Mouse (Mus musculus): ENCODE results near the gene Sspo.

The Sspo gene

DNA sequence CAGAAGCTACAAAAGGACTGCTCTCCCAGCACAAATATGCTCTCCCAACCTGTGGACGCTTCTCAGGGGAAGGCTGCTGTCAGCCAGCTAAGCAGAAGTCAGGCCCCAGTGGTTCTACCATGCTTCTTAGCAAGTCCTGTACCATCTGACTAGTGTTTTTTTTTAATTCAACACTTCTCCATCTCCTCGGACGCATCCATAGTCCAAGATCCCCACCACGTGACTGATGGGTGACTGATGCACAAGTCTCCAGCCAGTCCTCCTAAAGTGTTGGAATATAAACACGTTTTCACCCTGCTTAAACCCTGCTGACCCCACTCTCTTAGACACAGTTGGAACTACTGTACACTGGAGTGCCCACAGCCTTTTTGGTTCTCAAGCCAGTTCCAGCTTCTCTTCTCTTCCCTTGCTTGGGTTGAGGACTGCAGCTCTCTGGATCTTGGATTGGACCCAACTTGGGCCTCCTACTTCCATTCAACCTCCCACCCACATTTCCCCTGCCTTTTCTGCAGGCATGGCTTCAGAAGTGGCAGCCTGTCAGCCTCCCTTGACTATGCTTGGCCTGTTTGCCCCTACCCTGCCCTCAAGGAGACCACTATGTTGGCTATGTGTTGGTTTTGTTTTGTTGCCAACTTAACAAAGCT is 12.2 kb upstream of the Sspo start:
- DNase-seq (ENCODE audit: low spot score) = no peak

DNA sequence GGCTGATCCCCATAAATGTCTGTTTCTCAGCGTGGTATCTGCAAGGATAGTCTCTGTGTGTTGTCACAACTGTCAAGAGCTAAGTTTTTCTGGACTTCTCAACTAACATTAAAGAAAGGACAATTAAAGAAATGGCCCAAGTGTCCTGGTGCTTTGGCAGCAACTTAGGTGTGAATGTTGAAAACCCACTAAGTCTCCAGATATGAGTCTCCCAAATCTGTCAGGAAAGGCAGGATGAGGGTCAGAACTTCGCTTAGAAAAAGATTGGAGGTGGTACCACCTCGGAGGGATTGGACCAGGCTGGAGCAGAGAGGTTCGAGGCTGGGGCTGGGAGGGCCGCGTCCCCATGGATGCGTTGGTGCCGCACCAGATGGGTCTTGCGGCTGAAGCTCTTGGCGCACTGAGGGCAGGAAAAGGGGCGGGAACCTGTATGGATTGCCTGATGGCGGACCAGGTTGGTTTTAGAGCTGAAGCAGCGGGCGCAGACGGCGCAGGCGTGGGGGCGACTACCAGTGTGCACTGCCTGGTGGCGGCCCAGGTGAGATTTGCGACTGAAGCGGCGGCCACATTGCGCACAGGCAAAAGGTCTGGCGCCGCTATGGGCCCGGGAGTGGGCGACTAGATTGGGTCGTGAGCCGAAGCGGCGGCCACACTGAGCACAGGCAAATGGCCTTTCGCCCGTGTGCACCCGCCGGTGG is 10.2 kb upstream of the Sspo start:
- DNase-seq (ENCODE audit: low spot score) = no peak

DNA sequence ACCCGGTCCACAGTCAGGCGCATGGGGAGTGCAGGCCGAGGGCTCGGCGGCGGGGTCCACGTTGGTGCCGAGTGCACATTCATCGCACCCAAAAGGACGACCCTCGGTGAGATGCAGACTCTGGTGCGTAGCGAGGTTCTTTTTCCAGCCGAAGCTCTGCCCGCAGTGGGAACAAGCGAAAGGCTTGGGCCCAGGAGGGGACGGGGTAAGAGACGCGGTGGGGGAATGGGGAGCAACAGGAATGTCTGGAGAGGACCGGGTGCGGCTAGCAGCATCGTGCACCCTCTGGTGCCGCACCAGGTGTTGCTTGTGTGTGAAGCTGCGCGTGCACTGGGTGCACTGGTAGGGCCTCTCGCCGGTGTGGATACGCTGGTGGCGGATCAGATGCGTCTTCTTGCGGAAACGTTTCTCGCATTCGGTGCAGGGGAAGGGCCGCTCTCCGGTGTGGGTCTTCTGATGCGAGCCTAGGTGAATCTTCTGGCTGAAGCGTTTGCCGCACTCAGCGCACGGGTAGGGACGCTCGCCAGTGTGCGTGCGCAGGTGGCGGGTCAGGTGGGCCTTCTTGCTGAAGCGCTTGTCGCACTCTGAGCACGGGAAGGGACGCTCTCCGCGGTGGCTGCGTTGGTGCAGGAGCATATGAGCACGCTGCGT is 9.4 kb upstream of the Sspo start:
- no peak for DNase-seq (ENCODE audit: low spot score)

DNA sequence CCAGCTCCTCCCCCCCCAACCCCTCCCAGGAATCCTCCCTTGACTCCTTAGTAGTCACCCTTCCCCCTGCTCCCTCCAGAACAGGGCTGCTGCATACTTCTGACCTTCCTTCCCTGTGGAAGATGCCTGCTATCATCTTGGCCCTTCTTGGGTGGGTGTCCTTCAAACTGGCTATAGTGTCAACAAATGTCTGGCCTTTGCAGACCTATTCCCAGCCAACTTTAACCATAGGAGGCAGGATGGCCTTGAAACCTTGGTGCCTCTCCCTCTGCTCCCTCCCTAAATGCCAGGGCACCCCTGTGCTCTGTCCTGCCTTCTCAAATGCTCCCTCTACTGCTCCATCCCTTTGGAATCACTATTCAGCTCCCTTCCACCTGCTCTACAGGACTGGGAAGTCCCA is 8.4 kb upstream of the Sspo start:
- no peak for DNase-seq (ENCODE audit: low spot score)

DNA sequence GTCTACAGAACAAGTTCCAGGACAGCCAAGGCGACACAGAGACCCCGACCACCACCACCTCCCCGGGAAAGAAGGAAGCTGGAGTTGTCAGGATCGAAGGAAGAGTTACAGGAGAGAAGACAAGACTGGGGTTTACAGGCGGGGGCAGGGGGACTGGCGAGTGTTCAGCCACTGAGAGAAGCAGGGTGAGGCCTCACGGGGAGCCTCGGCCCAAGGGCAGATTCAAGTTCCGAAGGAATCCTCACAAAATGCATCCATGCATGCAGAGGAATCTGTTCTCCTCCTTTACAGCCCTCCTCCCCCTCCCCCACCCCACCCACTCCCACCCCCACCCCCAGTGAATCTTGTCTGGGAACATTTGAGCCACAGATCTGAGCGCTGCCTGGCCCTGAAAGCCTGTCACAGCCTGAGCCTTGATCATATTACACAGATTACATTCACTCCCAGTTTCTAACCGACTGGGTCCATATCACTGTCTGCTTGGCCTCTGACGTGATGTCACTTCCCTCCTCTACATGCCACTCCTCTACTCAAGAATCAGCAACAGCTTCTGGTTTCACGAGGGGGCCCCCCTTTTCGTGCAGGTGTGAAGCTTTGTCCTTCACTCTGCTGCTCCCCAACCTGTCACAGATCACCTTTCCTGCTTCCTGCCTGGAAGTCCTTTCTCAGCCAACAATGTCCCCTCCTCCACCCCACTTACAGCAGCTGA is 7.6 kb upstream of the Sspo start:
- no peak for DNase-seq (ENCODE audit: low spot score)

DNA sequence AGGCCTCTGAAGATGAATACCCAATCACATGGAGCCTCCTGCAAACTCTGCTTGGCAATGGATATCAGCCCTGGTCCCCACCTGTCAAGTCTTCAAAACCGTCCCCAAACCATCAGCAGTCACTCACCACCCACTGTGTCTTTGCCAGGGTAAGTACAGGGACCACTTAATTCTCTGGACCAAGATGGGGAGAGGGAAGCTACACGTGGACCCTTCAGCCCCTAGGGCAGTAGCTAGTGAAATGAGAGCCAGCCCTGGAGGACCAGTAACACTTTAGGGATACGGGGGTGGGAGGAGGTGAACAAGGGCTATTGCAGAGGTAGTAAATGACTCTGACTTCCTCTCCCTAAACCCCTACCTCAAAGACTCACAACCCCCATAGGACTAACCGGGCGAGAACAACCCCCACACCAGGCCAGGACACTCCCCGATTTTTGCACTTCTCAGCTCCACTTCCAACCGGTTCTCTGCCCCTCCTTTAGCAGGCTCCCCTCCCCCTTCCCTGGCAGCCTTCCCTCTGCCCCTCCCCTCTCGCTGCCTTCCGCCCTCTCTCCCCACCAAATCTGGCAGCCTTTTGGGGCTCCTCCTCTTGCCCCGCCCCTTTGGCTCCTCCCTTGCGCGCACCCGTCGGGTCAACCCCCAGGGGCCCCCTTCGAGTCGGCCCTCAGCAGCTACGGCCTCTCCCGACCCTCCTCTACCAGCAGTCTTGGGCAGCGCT is 4.3 kb upstream of the Sspo start:
- DNase-seq (ENCODE audit: low spot score) = peak; percentile 98

DNA sequence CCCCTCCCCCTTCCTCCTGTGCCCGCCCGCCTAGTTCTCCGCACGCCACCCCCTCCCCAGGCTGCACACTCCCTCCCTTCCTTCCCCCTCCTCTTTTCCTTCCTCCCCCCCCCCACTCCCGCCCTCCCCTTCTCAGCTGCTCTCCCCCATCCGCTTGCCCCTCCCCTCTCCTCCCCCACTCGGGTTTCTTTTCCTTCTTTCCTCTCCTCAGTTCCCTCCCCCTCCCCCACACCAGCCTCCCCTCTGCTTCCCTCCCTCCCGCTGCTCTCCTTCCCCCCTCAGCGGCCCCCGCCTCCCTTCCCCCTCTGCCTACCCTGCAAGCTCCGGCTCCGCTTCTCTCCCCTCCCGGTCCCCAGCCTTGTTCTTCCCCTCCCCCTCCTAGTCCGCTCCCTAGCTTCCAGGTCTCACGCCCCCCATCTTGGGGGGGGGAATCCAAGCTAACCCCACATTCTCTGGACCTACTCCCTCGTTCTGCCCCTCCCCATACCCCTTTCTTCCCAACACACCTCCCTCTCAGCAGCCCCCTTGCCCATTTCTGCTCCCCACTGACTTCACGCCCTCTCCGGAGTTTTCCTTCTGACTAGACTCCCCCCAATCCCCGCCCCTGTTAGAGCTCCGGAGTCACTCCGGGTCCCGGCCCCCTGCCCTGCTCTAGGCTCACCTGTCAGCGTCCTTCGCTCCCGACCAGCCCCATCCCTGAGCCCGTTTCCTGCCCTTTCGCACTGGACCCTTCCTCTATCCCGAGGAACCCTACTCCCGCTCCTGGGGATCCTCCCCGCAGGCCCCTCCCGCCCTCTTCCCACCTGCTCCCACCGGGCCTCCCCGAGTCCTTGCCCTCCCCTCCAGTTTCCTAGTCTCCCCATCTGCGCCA is 3.5 kb upstream of the Sspo start:
- peak; percentile 77 for DNase-seq (ENCODE audit: low spot score)

DNA sequence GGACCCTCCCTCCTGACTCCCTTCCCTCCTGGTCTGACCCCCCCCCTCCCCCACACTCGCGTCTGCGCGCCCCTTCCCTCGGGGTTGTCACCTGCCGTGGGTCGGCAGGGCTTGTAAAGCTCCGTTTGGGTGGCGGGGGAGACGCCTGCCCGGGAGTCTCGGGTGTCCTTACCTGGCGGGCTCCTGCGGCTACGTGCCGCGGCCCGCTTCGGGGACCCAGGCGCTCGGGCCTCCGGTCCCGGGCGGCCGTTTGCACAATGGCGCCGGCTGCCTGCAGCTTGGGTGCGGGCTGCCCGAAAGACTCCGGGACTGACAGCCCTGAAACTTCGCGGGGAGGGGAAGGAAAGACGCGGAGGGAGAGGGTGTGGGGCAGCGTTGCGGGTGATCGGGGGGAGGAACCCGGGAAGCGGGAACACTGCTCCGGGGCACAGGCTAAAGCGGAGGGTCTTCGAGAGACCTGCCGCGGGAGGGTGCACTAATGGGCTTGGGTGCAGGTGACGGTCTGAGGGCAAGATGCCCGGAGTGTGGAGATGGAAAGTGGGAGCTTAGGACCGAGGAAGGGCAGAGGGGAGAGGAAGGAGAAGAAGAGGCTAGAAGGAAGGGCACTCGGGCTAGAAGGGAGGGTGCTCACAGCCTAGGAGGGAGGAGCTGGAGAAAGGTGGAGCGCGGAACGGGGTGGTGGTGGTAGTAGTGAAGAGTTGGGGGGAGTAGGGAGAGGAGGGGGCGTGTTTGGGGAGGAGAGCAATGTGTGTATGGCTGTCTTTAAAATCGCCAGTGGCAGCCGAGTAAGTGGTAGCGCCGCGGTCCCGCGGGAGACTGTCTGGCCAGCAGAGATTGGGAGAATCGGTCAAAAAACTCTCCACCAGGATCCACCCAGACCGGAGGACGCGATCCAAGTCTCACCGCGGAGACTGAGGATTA is 2.6 kb upstream of the Sspo start, which contains the start of gene Zfp467:
TSS of gene Zfp467 (minus strand) at position 645 of the 921 bp plus-strand sequence.
- peak; percentile 64 for DNase-seq (ENCODE audit: low spot score)

DNA sequence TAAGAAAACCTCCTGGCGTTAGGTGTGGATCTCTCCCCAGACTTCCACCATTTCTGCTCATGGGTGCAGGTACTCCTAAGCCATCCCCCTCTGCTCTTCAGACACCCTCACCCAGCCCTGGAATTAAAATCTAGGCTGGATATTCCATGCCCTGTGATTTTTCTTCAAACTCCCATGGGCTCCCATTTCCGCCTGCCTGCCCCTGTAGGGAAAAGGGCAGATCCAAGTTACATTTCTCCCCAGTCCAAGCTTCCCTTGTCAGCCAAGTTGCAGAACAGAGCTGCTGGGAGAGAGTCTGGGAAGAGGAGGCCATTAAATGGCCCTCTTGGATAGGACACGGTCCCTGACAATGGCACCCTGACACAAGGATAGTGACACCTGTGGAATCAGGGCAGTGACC is 1.8 kb upstream of the Sspo start:
- no peak for DNase-seq (ENCODE audit: low spot score)

DNA sequence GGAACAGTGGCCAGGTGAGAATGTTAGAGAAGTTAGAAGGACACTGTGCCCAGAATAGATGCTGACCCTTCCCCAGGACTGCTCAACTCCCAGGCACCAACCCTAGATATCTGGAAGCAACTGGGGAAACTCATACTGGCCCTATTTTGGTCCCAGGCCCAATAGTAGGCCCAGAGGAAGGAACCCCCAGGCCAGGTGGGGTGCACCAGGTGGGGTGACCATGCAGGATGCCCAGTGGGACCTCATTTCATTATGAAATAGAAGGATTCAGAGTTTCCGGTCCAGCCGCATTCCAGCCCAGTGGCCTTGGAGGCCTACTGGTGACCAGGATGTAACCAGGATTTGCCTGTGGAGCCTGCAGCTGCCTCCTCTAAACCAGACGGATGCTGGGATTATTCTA is 1.1 kb upstream of the Sspo start:
- no peak for DNase-seq (ENCODE audit: low spot score)

DNA sequence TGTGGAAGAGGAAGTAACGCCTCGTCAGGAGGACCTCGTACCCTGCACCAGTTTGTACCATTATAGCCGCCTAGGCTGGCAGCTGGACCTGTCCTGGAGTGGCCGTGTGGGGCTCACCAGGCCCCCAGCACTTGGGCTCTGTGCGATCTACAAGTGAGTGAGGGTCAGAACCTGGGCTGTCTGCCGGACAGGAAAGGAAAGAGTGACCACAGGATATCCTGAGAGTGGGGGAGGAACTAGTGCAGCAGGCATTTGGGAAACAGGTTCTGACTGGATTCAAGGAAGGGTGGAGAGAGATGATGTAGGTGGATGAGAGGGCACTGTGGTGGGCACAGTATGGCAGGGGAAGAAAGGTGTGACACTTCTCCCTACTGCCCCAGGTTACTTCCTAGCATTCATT is 498 bp downstream of the Sspo start:
- no peak for DNase-seq (ENCODE audit: low spot score)

DNA sequence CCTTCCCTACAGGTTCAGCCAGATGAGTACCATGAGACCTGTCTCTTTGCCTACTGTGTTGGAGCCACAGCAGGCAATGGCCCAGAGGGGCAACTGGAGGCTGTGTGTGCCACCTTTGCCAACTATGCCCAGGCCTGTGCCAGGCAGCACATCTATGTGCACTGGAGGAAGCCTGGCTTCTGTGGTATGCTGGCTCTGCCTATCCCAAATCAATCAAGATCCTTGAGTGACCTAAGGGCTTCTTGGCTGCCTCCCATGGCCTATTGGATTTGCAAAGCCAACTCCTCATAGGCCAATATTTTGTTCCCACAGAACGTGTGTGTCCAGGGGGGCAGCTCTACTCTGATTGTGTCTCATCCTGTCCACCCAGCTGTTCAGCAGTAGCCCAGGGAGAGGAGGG is 4.1 kb downstream of the Sspo start:
- DNase-seq (ENCODE audit: low spot score) = no peak

DNA sequence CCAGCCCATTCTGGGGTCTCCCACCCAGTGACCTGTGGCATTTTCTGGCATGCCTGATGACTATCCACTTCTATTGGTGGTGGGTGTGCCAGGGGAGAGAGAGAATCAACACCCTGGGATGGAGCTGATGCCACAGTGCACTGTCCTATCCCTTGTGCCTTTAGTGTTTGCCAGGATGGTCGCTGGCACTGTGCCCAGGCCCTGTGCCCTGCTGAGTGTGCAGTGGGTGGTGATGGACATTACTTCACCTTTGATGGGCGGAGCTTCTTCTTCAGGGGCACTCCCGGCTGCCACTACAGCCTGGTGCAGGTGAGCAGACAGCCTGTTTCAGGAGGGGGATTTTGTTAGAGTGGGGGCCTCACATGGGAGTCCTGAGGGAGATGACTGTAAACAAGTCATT is 4.7 kb downstream of the Sspo start:
- no peak for DNase-seq (ENCODE audit: low spot score)

DNA sequence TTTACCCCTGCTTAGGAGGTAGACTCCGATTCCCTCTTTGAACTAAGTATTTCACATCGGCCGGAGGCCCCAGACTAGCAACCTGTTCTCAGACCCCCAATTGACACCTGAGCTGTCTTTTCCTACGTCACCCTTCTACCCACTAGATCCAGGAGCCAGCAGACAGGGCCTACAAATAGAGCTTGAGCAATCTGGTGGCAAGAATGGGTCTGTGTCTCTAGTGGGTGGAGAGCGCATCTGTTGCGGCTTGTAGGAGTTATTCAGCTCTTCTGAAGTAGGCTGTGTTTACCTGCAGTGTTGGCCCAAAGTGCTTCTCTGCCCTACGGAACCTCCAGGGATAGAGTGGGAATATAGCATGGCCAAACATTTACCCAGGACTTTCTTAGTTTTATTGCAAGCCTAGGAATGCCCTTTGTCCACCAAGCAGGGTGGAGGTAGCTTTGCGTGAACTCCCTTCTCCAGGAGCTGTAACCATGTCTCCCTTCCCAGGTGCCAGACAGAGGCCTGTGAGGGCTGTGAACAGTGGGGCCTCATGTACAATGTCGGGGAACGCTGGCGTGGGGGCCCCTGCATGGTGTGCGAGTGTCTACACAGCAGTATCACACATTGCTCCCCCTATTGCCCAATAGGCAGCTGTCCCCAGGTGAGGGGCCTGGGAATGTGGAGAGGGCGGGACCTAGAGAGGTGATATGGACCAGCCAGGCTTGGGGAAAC is 17.1 kb downstream of the Sspo start:
- DNase-seq (ENCODE audit: low spot score) = no peak

DNA sequence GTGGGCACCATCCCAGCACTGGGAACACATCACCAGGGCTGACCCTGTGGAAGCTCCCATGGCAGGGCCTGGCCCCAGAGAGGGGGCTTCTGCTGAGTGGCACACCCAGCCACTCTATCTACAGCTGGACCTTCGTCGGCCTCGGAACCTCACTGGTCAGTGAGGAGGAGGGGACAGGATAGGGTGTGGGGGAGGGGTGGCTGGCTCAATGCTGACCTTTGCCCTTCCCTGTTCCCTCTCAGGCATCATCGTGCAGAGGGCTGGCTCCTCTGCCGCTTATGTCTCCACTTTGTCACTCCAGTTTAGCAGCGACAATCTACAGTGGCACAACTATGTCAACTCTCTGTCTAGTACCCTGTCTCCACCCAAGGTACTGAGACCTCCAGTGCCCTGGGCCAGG is 18.7 kb downstream of the Sspo start:
- DNase-seq (ENCODE audit: low spot score) = no peak

DNA sequence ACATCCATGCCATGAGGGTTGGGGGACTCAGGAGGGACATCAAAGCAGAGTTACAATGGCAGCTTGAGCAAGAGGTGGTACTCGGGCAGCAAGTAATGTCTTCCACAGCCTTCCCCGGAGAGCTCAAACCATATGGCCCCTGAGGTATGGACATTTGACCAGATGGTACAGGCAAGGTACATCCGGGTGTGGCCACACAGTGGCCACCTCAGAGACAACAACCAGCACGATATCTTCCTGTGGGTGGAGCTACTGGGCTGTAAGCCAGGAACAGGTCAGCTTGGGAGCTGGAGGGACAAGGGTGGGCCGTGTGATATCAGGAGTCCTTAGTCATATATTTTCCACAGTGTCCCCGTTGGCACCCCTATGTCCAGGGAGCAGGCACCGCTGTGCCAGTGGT is 19.5 kb downstream of the Sspo start:
- DNase-seq (ENCODE audit: low spot score) = no peak

DNA sequence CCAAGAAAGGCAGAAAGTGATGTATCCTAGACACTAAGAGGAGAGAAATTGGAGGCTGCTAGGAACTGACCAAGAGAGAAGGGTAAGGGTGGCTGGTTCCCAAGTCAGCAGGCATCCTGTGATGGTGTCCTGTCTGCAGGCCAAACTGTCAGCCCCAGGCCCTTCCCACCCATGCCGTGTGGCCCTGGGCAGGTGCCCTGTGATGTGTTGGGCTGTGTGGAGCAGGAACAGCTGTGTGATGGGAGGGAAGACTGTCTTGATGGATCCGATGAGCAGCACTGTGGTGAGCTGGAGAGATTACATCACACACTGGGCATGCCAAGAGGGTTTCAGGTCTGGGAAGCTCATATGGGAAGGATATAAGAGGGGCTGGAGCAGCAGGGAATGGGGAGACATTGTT is 22.7 kb downstream of the Sspo start:
- no peak for DNase-seq (ENCODE audit: low spot score)

DNA sequence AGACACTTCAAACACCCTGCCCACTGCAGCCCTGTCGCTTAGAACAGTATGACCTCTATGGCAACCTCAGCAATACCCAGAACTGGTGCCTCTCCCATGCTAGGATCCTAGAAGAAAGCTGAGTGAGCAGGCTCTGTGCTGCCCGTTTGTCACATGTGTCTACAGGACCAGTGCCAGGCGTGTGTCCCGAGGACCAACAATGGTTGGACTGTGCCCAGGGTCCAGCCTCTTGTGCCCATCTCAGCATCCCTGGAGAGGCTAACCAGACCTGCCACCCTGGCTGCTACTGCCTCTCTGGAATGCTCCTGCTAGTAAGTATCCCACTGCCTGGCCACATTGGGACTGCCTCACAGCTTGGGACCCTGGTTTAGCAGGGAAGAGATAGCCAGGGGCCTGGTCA is 30.4 kb downstream of the Sspo start:
- DNase-seq (ENCODE audit: low spot score) = no peak

DNA sequence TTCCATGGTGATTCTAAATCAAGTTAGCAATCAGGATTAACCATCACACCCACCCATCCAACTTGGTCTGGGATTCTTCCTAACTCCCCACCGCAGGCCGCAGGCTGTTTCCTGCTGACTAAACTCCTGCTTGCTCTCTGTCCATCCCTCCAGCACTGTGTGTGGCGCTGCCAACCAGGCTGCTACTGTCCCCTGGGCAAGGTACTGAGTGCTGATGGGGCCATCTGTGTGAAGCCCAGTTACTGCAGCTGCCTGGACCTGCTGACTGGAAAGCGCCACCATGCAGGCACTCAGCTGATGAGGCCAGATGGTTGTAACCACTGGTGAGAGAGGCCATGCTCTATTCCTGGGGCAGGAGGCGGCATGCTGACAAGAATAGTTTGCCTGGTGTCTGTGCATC is 34.5 kb downstream of the Sspo start:
- DNase-seq (ENCODE audit: low spot score) = no peak
